Mouse (Mus musculus) MEL (cell line): ENCODE measurements around the gene Ap5z1. TPM values are rescaled to one million over a fixed set of nuclear protein-coding genes. Genes with fewer than 3 reads are reported as not detected.

Experiments used
- DNase-seq: peaks from one replicate; pipeline ENCODE4 v3.0.0; 2011; ENCODE audit warnings: low read depth, low spot score
- H3K27ac ChIP-seq: 2 replicates; pipeline ENCODE4 v1.5.1; 2012; ENCODE audit warnings: low read depth, mild to moderate bottlenecking, control low read depth, low read length, moderate library complexity; ENCODE audit not compliant: control insufficient read depth
- H3K27me3 ChIP-seq, 2 experiments: fragments of 150-350 bp in 1 of 2; sonication (generic) in 1 of 2; 2 replicates each; pipeline ENCODE4 v1.6.1; 2012; ENCODE audit warnings: low read length in 2 of 2, mild to moderate bottlenecking in 2 of 2, improper control_type of control experiment in 1 of 2, moderate library complexity in 1 of 2; ENCODE audit not compliant: insufficient read depth in 2 of 2, control insufficient read depth in 1 of 2
- H3K36me3 ChIP-seq, 2 experiments: 2 replicates each; pipeline ENCODE4 v1.6.1; 2012 to 2014; ENCODE audit warnings: low read length in 2 of 2, improper control_type of control experiment in 1 of 2, inconsistent platforms in 1 of 2, mild to moderate bottlenecking in 1 of 2; ENCODE audit not compliant: insufficient read depth in 2 of 2, control insufficient read depth in 1 of 2
- H3K4me1 ChIP-seq, 2 experiments: fragments of 150-350 bp in 1 of 2; sonication (generic) in 1 of 2; 2 replicates each; pipeline ENCODE4 v1.6.1; 2012; ENCODE audit warnings: low read length in 2 of 2, improper control_type of control experiment in 1 of 2, mild to moderate bottlenecking in 1 of 2; ENCODE audit not compliant: insufficient read depth in 2 of 2, control insufficient read depth in 1 of 2
- H3K4me3 ChIP-seq, 2 experiments: fragments of 150-350 bp in 1 of 2; sonication (generic) in 1 of 2; 2 replicates each; pipeline ENCODE4 v1.5.1; 2012; ENCODE audit warnings: low read depth in 2 of 2, low read length in 2 of 2, mild to moderate bottlenecking in 2 of 2, moderate library complexity in 2 of 2, control low read depth in 1 of 2, improper control_type of control experiment in 1 of 2; ENCODE audit not compliant: control insufficient read depth in 1 of 2, insufficient read depth in 1 of 2
- H3K79me2 ChIP-seq: 2 replicates; pipeline ENCODE4 v1.6.1; 2012; ENCODE audit warnings: mild to moderate bottlenecking, low read length, moderate library complexity; ENCODE audit not compliant: control insufficient read depth, poor library complexity, insufficient read depth
- H3K9ac ChIP-seq: 2 replicates; pipeline ENCODE4 v1.6.1; 2012; ENCODE audit warnings: low read depth, mild to moderate bottlenecking, control low read depth, low read length, moderate library complexity; ENCODE audit not compliant: control insufficient read depth, poor library complexity, severe bottlenecking
- H3K9me3 ChIP-seq: fragments of 150-350 bp; sonication (generic); replicated peaks from 2 replicates; pipeline ENCODE4 v1.6.1; 2012; ENCODE audit warnings: mild to moderate bottlenecking, low read length, improper control_type of control experiment, moderate library complexity; ENCODE audit not compliant: insufficient read depth
- CTCF ChIP-seq, 3 experiments: IDR thresholded peaks in 2 of 3; conservative IDR thresholded peaks in 1 of 3; 2 replicates each; pipeline ENCODE4 v1.5.1; 2011 to 2012; ENCODE audit warnings: low read length in 3 of 3, low read depth in 2 of 3, mild to moderate bottlenecking in 2 of 3, improper control_type of control experiment in 1 of 3, inconsistent platforms in 1 of 3, mixed read lengths in 1 of 3, moderate library complexity in 1 of 3; ENCODE audit not compliant: control insufficient read depth in 1 of 3, insufficient read depth in 1 of 3, poor library complexity in 1 of 3, severe bottlenecking in 1 of 3
- ETS1 ChIP-seq: IDR thresholded peaks from 2 replicates; pipeline ENCODE4 v1.6.1; 2012; ENCODE audit warnings: low read depth, mild to moderate bottlenecking, inconsistent platforms, low read length, improper control_type of control experiment, moderate library complexity
- HCFC1 ChIP-seq: IDR thresholded peaks from 2 replicates; pipeline ENCODE4 v1.6.1; 2012; ENCODE audit warnings: low read depth, mild to moderate bottlenecking, inconsistent platforms, low read length, improper control_type of control experiment, moderate library complexity
- JUND ChIP-seq: IDR thresholded peaks from 2 replicates; pipeline ENCODE4 v1.6.1; 2011; ENCODE audit warnings: low read depth, mild to moderate bottlenecking, improper control_type of control experiment, low read length
- KAT2A ChIP-seq: conservative IDR thresholded peaks from 2 replicates; pipeline ENCODE4 v1.6.1; 2012; ENCODE audit warnings: low read depth, low read length, improper control_type of control experiment, inconsistent platforms
- MAZ ChIP-seq: IDR thresholded peaks from 2 replicates; pipeline ENCODE4 v1.6.1; 2012; ENCODE audit warnings: low read depth, mild to moderate bottlenecking, inconsistent platforms, low read length, improper control_type of control experiment
- MXI1 ChIP-seq: IDR thresholded peaks from 2 replicates; pipeline ENCODE4 v1.6.1; 2011; ENCODE audit warnings: mild to moderate bottlenecking, low read depth, low read length, improper control_type of control experiment
- MYB ChIP-seq: IDR thresholded peaks from 2 replicates; pipeline ENCODE4 v1.6.1; 2011; ENCODE audit warnings: mild to moderate bottlenecking, low read depth, low read length, improper control_type of control experiment
- MYC ChIP-seq: IDR thresholded peaks from 2 replicates; pipeline ENCODE4 v1.6.1; 2011; ENCODE audit warnings: low read depth, mild to moderate bottlenecking, low read length, improper control_type of control experiment, moderate library complexity
- NRF1 ChIP-seq: IDR thresholded peaks from 2 replicates; pipeline ENCODE4 v1.6.1; 2014; ENCODE audit warnings: low read depth, mild to moderate bottlenecking, inconsistent platforms, low read length, improper control_type of control experiment, moderate library complexity; ENCODE audit not compliant: poor library complexity, insufficient read depth, severe bottlenecking
- POLR2A ChIP-seq, 2 experiments: IDR thresholded peaks; 2 replicates each; pipeline ENCODE4 v1.6.1; 2011 to 2012; ENCODE audit warnings: low read length in 2 of 2, mild to moderate bottlenecking in 2 of 2, control low read depth in 1 of 2, improper control_type of control experiment in 1 of 2, low read depth in 1 of 2, moderate library complexity in 1 of 2; ENCODE audit not compliant: control insufficient read depth in 1 of 2, insufficient read depth in 1 of 2, poor library complexity in 1 of 2
- RAD21 ChIP-seq: IDR thresholded peaks from 2 replicates; pipeline ENCODE4 v1.6.1; 2011; ENCODE audit warnings: mild to moderate bottlenecking, low read depth, low read length, improper control_type of control experiment
- RCOR1 ChIP-seq: IDR thresholded peaks from 2 replicates; pipeline ENCODE4 v1.6.1; 2012; ENCODE audit warnings: low read depth, mild to moderate bottlenecking, inconsistent platforms, low read length, improper control_type of control experiment
- SIN3A ChIP-seq: IDR thresholded peaks from 2 replicates; pipeline ENCODE4 v1.6.1; 2012; ENCODE audit warnings: low read length, improper control_type of control experiment, inconsistent platforms
- TBP ChIP-seq: IDR thresholded peaks from 2 replicates; pipeline ENCODE4 v1.8.0; 2011; ENCODE audit warnings: low read depth, low read length, improper control_type of control experiment
- USF1 ChIP-seq: IDR thresholded peaks from 2 replicates; pipeline ENCODE4 v1.6.1; 2014; ENCODE audit warnings: low read depth, mild to moderate bottlenecking, inconsistent platforms, low read length, improper control_type of control experiment, moderate library complexity
- ZC3H11A ChIP-seq: IDR thresholded peaks from 2 replicates; pipeline ENCODE4 v1.6.1; 2012; ENCODE audit warnings: low read depth, mild to moderate bottlenecking, inconsistent platforms, low read length, improper control_type of control experiment
- ZKSCAN1 ChIP-seq: IDR thresholded peaks from 2 replicates; pipeline ENCODE4 v1.6.1; 2012; ENCODE audit warnings: low read depth, mild to moderate bottlenecking, inconsistent platforms, low read length, improper control_type of control experiment, moderate library complexity
- ZMIZ1 ChIP-seq: IDR thresholded peaks from 2 replicates; pipeline ENCODE4 v1.6.1; 2012; ENCODE audit warnings: low read depth, mild to moderate bottlenecking, inconsistent platforms, low read length, improper control_type of control experiment, moderate library complexity
- polyA plus RNA-seq, 2 experiments: library from polyadenylated mRNA; stranded (reverse) in 1 of 2; unstranded in 1 of 2; fragments of >175 nt in 1 of 2; fragments of >200 nt in 1 of 2; gene quantifications; 2 replicates each; pipeline versions ENCODE4 v1.2.1 to v1.2.4; 2012; ENCODE audit warnings: low replicate concordance in 2 of 2, low read depth in 1 of 2; ENCODE audit not compliant: insufficient read length in 2 of 2, insufficient read depth in 1 of 2, missing spikeins in 1 of 2
- total RNA-seq: library from RNA; depleted of rRNA; stranded (reverse); fragments of 300-350 nt; gene quantifications from 2 replicates; pipeline ENCODE4 v1.2.3, GENCODE M21; 2012

The Ap5z1 gene
- total and polyA plus RNA-seq, 3 experiments = 4.4 to 13.5 TPM; not detected in 1

DNA sequence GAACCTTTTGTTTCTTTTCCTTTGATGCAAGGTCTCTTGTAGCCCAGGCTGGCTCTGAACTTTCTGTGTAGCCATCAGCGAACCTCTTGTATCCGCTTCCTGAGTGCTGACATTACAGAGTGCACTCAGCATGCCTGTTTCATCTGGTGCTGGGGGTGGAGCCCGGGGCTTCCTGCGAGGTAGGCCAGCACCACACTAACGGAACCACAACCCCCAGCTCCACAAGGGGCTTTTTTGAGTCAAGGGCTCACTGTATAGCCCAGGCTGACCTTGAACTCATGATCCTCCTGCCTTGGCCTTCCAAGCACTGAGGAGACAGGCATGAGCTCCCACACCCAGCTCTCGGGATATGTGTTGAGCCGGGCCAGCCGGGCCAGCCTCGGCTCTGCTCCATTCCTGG, 12.9 kb upstream of the Ap5z1 start:
- H3K36me3 ChIP-seq = no peaks in the 10 kb centered on the region; a peak in 2 of 4 replicates
- H3K4me3 ChIP-seq = no peak overlapping the region
- no peak overlapping the region for H3K9ac ChIP-seq
- no peaks in the 10 kb centered on the region for H3K9me3 ChIP-seq
- no peaks in the 10 kb centered on the region for H3K4me1 ChIP-seq
- H3K27me3 ChIP-seq = no peaks in the 10 kb centered on the region
- peaks cover 3% of the 10 kb centered on the region for H3K79me2 ChIP-seq
- TF ChIP-seq MYC (no peak), KAT2A (no peak), NRF1 (no peak), JUND (no peak), ETS1 (no peak), HCFC1 (no peak), MAZ (no peak), SIN3A (no peak), RCOR1 (no peak), MYB (no peak), RAD21 (no peak), MXI1 (no peak), CTCF (IDR thresholded peaks at IDR 0.05 in 2 of 3, conservative IDR thresholded peaks at IDR 0.05 in 1 of 3; ENCODE audit: control insufficient read depth in 1 of 3, insufficient read depth in 1 of 3, low read depth in 2 of 3, low read length in 3 of 3, poor library complexity in 1 of 3, severe bottlenecking in 1 of 3) (no peak), TBP (no peak), ZC3H11A (no peak), ZMIZ1 (no peak), USF1 (no peak), POLR2A (IDR thresholded peaks at IDR 0.05; ENCODE audit: control insufficient read depth in 1 of 2, insufficient read depth in 1 of 2, low read depth in 1 of 2, low read length in 2 of 2, poor library complexity in 1 of 2) (no peak), ZKSCAN1 (no peak)
- no peak for DNase-seq
- no peak overlapping the region for H3K27ac ChIP-seq

DNA sequence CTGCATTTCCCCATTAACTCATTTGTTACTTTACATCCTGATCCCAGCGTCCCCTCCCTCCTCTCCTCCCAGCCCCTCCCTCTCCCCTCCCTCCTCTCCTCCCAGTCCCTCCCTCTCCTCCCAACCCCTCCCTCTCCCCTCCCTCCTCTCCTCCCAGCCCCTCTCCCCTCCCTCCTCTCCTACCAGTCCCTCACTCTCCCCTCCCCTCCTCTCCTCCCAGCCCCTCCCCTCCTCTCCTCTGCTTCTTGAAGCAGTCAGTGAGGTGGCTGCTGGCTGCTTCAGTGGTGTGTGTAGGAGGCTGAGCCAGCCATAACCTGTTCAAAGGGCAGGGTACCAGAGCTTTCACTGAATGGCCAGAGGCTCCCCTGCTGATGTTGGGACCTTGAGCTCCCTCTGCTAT, 12.0 kb upstream of the Ap5z1 start:
- H3K79me2 ChIP-seq = no peaks in the 10 kb centered on the region
- H3K27me3 ChIP-seq = no peaks in the 10 kb centered on the region
- H3K27ac ChIP-seq = no peak overlapping the region
- no peak overlapping the region for H3K9ac ChIP-seq
- TF ChIP-seq MAZ = peak; percentile 52; the same call in 1 of the 2 replicates
- TF ChIP-seq NRF1 = no peak
- H3K9me3 ChIP-seq = no peaks in the 10 kb centered on the region
- no peaks in the 10 kb centered on the region for H3K4me1 ChIP-seq
- H3K36me3 ChIP-seq = no peaks in the 10 kb centered on the region; a peak in 2 of 4 replicates
- no peak overlapping the region for H3K4me3 ChIP-seq
- DNase-seq = peak; percentile 70
